Mouse (Mus musculus): ENCODE measurements around the gene Adal. TPM values are rescaled to one million over a fixed set of nuclear protein-coding genes. Genes with fewer than 3 reads are reported as not detected.

Gene Adal
- polyA plus RNA-seq, 2 experiments: 16.8 to 17.8 TPM

- Histone ChIP-seq H3K27ac (replicated peaks; ENCODE audit: low read depth, low read length) (no peak overlapping the region), H3K9me3 (ENCODE audit: control insufficient read depth, low read length) (no peaks in the 10 kb centered on the region), H3K36me3 (ENCODE audit: control insufficient read depth, insufficient read depth, low read length) (peaks cover 8% of the 10 kb centered on the region; the same call in 1 of the 2 replicates), H3K4me2 (replicated peaks; ENCODE audit: low read depth, low read length, severe bottlenecking) (no peak overlapping the region), H3K9ac (ENCODE audit: low read depth, low read length, severe bottlenecking) (no peak overlapping the region), H3K27me3 (ENCODE audit: control insufficient read depth, insufficient read depth, low read length) (no peaks in the 10 kb centered on the region), H3K4me3 (replicated peaks; ENCODE audit: low read length) (no peak overlapping the region), H3K4me1 (ENCODE audit: control insufficient read depth, insufficient read depth, low read length) (peaks cover 20% of the 10 kb centered on the region; the same call in 1 of the 2 replicates)
- ATAC-seq (ENCODE audit: low FRiP score, low read depth): no peak
- DNase-seq (ENCODE audit: low spot score): no peak
- no peak for TF ChIP-seq POLR2A (IDR thresholded peaks at IDR 0.05; ENCODE audit: borderline replicate concordance, extremely low read depth, insufficient read depth, insufficient read length)
- WGBS: 97% methylated on average over 4 of the region's 4 CpGs
Observed at GRCm38 (mm10) chr2:121137371-121137770, 2.9 kb upstream of the Adal start.

GRCm38 (mm10) chr2:121139266-121140017 lies 786 bp upstream of the Adal start:
- Histone ChIP-seq H3K27me3 (ENCODE audit: control insufficient read depth, insufficient read depth, low read length) (no peaks in the 10 kb centered on the region), H3K36me3 (ENCODE audit: control insufficient read depth, insufficient read depth, low read length) (peaks cover 15% of the 10 kb centered on the region; the same call in 1 of the 2 replicates), H3K4me3 (replicated peaks; ENCODE audit: low read length) (peak overlapping the region; percentile 67), H3K4me1 (ENCODE audit: control insufficient read depth, insufficient read depth, low read length) (peaks cover 20% of the 10 kb centered on the region; the same call in 1 of the 2 replicates), H3K9ac (ENCODE audit: low read depth, low read length, severe bottlenecking) (peak overlapping the region; percentile 78), H3K4me2 (replicated peaks; ENCODE audit: low read depth, low read length, severe bottlenecking) (peak overlapping the region; percentile 74), H3K27ac (replicated peaks; ENCODE audit: low read depth, low read length) (peak overlapping the region; percentile 99), H3K9me3 (ENCODE audit: control insufficient read depth, low read length) (no peaks in the 10 kb centered on the region)
- WGBS: 52% methylated on average over 29 of the region's 29 CpGs
- DNase-seq (ENCODE audit: low spot score) (no peak), ATAC-seq (ENCODE audit: low FRiP score, low read depth) (no peak)
- no peak for TF ChIP-seq POLR2A (IDR thresholded peaks at IDR 0.05; ENCODE audit: borderline replicate concordance, extremely low read depth, insufficient read depth, insufficient read length)

- Histone ChIP-seq H3K27me3 (ENCODE audit: control insufficient read depth, insufficient read depth, low read length) (no peaks in the 10 kb centered on the region), H3K36me3 (ENCODE audit: control insufficient read depth, insufficient read depth, low read length) (peaks cover 23% of the 10 kb centered on the region), H3K4me3 (replicated peaks; ENCODE audit: low read length) (peak overlapping the region; percentile 67), H3K9me3 (ENCODE audit: control insufficient read depth, low read length) (no peaks in the 10 kb centered on the region), H3K9ac (ENCODE audit: low read depth, low read length, severe bottlenecking) (peak overlapping the region; percentile 78), H3K4me1 (ENCODE audit: control insufficient read depth, insufficient read depth, low read length) (peaks cover 20% of the 10 kb centered on the region; the same call in 1 of the 2 replicates), H3K4me2 (replicated peaks; ENCODE audit: low read depth, low read length, severe bottlenecking) (peak overlapping the region; percentile 74), H3K27ac (replicated peaks; ENCODE audit: low read depth, low read length) (peak overlapping the region; percentile 99)
- TF ChIP-seq POLR2A (IDR thresholded peaks at IDR 0.05; ENCODE audit: borderline replicate concordance, extremely low read depth, insufficient read depth, insufficient read length): no peak
- WGBS: 67% methylated on average over 16 of the region's 16 CpGs
- ATAC-seq (ENCODE audit: low FRiP score, low read depth) (no peak), DNase-seq (ENCODE audit: low spot score) (no peak)
Observed at GRCm38 (mm10) chr2:121141216-121142035, 1.2 kb downstream of the Adal start.

GRCm38 (mm10) chr2:121142415-121142814 lies 2.2 kb downstream of the Adal start:
- H3K9ac ChIP-seq (ENCODE audit: low read depth, low read length, severe bottlenecking): no peak overlapping the region
- 82% methylated on average over 2 of the region's 2 CpGs for WGBS
- no peak overlapping the region for H3K27ac ChIP-seq (replicated peaks; ENCODE audit: low read depth, low read length)
- ATAC-seq (ENCODE audit: low FRiP score, low read depth) (no peak), DNase-seq (ENCODE audit: low spot score) (no peak)
- no peaks in the 10 kb centered on the region for H3K9me3 ChIP-seq (ENCODE audit: control insufficient read depth, low read length)
- no peak overlapping the region for H3K4me2 ChIP-seq (replicated peaks; ENCODE audit: low read depth, low read length, severe bottlenecking)
- peaks cover 31% of the 10 kb centered on the region for H3K36me3 ChIP-seq (ENCODE audit: control insufficient read depth, insufficient read depth, low read length)
- H3K27me3 ChIP-seq (ENCODE audit: control insufficient read depth, insufficient read depth, low read length): no peaks in the 10 kb centered on the region
- H3K4me1 ChIP-seq (ENCODE audit: control insufficient read depth, insufficient read depth, low read length): peaks cover 20% of the 10 kb centered on the region; the same call in 1 of the 2 replicates
- H3K4me3 ChIP-seq (replicated peaks; ENCODE audit: low read length): no peak overlapping the region
- no peak for TF ChIP-seq POLR2A (IDR thresholded peaks at IDR 0.05; ENCODE audit: borderline replicate concordance, extremely low read depth, insufficient read depth, insufficient read length)

GRCm38 (mm10) chr2:121149679-121150078 lies 9.5 kb downstream of the Adal start:
- Histone ChIP-seq H3K36me3 (ENCODE audit: control insufficient read depth, insufficient read depth, low read length) (peaks cover 44% of the 10 kb centered on the region), H3K27me3 (ENCODE audit: control insufficient read depth, insufficient read depth, low read length) (no peaks in the 10 kb centered on the region), H3K27ac (replicated peaks; ENCODE audit: low read depth, low read length) (no peak overlapping the region), H3K9ac (ENCODE audit: low read depth, low read length, severe bottlenecking) (no peak overlapping the region), H3K4me3 (replicated peaks; ENCODE audit: low read length) (no peak overlapping the region), H3K4me2 (replicated peaks; ENCODE audit: low read depth, low read length, severe bottlenecking) (no peak overlapping the region), H3K4me1 (ENCODE audit: control insufficient read depth, insufficient read depth, low read length) (no peaks in the 10 kb centered on the region), H3K9me3 (ENCODE audit: control insufficient read depth, low read length) (no peaks in the 10 kb centered on the region)
- no peak for TF ChIP-seq POLR2A (IDR thresholded peaks at IDR 0.05; ENCODE audit: borderline replicate concordance, extremely low read depth, insufficient read depth, insufficient read length)
- WGBS: 79% methylated on average over 5 of the region's 5 CpGs
- no peak for DNase-seq (ENCODE audit: low spot score)
- ATAC-seq (ENCODE audit: low FRiP score, low read depth): no peak
